16 mouse cellular contexts compared by ENCODE assay signal in the genomic region with DNA sequence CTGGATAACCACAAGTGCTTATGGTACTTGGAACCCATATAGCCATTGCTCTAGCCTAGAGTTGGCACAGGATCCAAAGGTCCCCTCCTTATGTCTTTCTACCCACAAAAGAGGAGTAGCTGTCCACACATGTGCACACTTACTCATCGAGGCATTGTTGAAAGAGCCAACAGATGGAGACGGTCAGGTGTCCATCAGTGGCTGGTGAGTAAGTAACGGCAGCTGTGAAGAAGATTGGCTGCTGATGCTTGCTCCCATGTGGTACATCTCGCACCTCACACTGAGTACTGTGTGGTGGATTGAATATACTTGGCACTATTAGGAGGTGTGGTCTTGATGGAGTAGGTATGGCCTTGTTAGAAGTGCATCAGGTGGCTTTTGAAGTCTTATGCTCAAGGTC.
"Had no signal": no experiment of that assay in that cellular context is flagged by ENCODE, and none has a peak within 500 bp of the region (broad histone marks: within the 10 kb centered on the region; RNA-seq: fewer than 3 reads in every experiment).

No protein-coding gene starts in this region.

- H3K4me3 ChIP-seq: neural tube, embryonic 12.5 days; neural tube, embryonic 13.5 days; neural tube, embryonic 15.5 days; stomach, embryonic 15.5 days had no signal

- DNase-seq: retina, postnatal 1 day; right cerebral cortex, adult 18-20 months; right cerebral cortex, postnatal 14 days; right cerebral cortex, postnatal 25 days; right cerebral cortex, postnatal 4 days; spleen, adult 18-20 months; thymus, adult 18-20 months; thymus, adult 2 months; thymus, postnatal 14 days; thymus, postnatal 25 days; thymus, postnatal 4 days had no signal

- H3K9me3 ChIP-seq: neural tube, embryonic 12.5 days; neural tube, embryonic 13.5 days; neural tube, embryonic 15.5 days; stomach, embryonic 15.5 days had no signal

- H3K9ac ChIP-seq: neural tube, embryonic 12.5 days; neural tube, embryonic 13.5 days; neural tube, embryonic 15.5 days; stomach, embryonic 15.5 days had no signal

- H3K36me3 ChIP-seq: neural tube, embryonic 12.5 days; neural tube, embryonic 15.5 days; stomach, embryonic 15.5 days had no signal

- H3K4me2 ChIP-seq: neural tube, embryonic 12.5 days; neural tube, embryonic 13.5 days; neural tube, embryonic 15.5 days; stomach, embryonic 15.5 days had no signal

- H3K27me3 ChIP-seq: neural tube, embryonic 12.5 days; neural tube, embryonic 13.5 days; neural tube, embryonic 15.5 days; stomach, embryonic 15.5 days had no signal

- H3K4me1 ChIP-seq: neural tube, embryonic 12.5 days; neural tube, embryonic 13.5 days; neural tube, embryonic 15.5 days; stomach, embryonic 15.5 days had no signal

- H3K27ac ChIP-seq: neural tube, embryonic 12.5 days; neural tube, embryonic 13.5 days; neural tube, embryonic 15.5 days; stomach, embryonic 15.5 days; stomach, postnatal 0 days had no signal
